Mouse (Mus musculus) liver, adult (tissue): Measurements from ENCODE around the gene Cyb5r3.

ENCODE experiments used
- GATA4 ChIP-seq: IDR thresholded peaks from 2 replicates; pipeline ENCODE4 v1.6.1; 2014; ENCODE audit warnings: mild to moderate bottlenecking, low read length; ENCODE audit not compliant: insufficient replicate concordance

The Cyb5r3 gene

GRCm38 (mm10) chr15:83172492-83173429 lies at the start of gene Cyb5r3:
TSS of gene Cyb5r3 (minus strand) at chr15:83172592.
- no peak for TF ChIP-seq GATA4

- TF ChIP-seq GATA4, result no peak
Measured at GRCm38 (mm10) chr15:83221721-83222120, 49.3 kb upstream of the Cyb5r3 start.

- TF ChIP-seq GATA4, result no peak
Measured at GRCm38 (mm10) chr15:83220368-83221013, 48.1 kb upstream of the Cyb5r3 start.

- TF ChIP-seq GATA4, result no peak
Measured at GRCm38 (mm10) chr15:83215322-83216216, 43.2 kb upstream of the Cyb5r3 start.

GRCm38 (mm10) chr15:83210229-83210628 lies 37.8 kb upstream of the Cyb5r3 start:
- no peak for TF ChIP-seq GATA4

GRCm38 (mm10) chr15:83209719-83210118 lies 37.3 kb upstream of the Cyb5r3 start:
- no peak for TF ChIP-seq GATA4

GRCm38 (mm10) chr15:83209092-83209695 lies 36.8 kb upstream of the Cyb5r3 start:
- no peak for TF ChIP-seq GATA4

GRCm38 (mm10) chr15:83204731-83205451 lies 32.5 kb upstream of the Cyb5r3 start:
- TF ChIP-seq GATA4, result no peak

- TF ChIP-seq GATA4, result no peak
Measured at GRCm38 (mm10) chr15:83202412-83202811, 30.0 kb upstream of the Cyb5r3 start.

GRCm38 (mm10) chr15:83193413-83193812 lies 21.0 kb upstream of the Cyb5r3 start:
- TF ChIP-seq GATA4, result no peak

GRCm38 (mm10) chr15:83182351-83182750 lies 10.0 kb upstream of the Cyb5r3 start:
- TF ChIP-seq GATA4, result no peak

GRCm38 (mm10) chr15:83181800-83182330 lies 9.5 kb upstream of the Cyb5r3 start:
- no peak for TF ChIP-seq GATA4

GRCm38 (mm10) chr15:83180004-83180403 lies 7.6 kb upstream of the Cyb5r3 start:
- TF ChIP-seq GATA4, result no peak

GRCm38 (mm10) chr15:83176653-83177052 lies 4.3 kb upstream of the Cyb5r3 start:
- no peak for TF ChIP-seq GATA4
